Mouse (Mus musculus) cerebellum, adult 2 months (tissue): ENCODE measurements at regions not wholly inside any gene's neighbourhood (a gene's known extent, or its start where the extent isn't known, plus 50 kb on each side); places are given as distances from the start of the nearest gene placed in this dataset.

Experiments used
- CTCF ChIP-seq: fragments of 200-500 bp; IDR thresholded peaks from 2 replicates; pipeline ENCODE4 v1.5.1; 2011; ENCODE audit warnings: low read depth, mild to moderate bottlenecking, control low read depth, low read length, moderate library complexity, borderline replicate concordance; ENCODE audit not compliant: insufficient read depth
- POLR2A ChIP-seq: fragments of 200-500 bp; IDR thresholded peaks from 2 replicates; pipeline ENCODE4 v1.6.1; 2011; ENCODE audit warnings: low read length, control low read depth, borderline replicate concordance; ENCODE audit not compliant: insufficient read depth

DNA sequence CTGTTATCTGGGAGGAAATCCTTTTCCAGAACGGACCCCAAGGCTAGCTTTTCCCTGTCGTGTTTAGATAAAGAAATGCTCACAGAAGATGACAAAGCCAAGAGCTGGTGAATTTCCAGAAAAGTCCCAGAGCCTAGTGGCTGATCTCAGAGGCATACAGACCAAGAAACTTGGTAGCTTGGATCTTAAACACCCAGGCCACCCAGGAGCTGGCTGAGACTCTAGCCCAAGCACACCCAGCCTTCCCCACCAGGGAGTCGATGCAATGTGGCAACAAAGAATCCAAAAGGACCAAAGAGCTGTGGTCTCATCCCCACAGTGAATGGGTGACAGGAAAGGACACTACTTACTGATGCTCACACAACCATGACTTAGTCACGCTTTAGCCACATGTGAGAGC, 513.8 kb downstream of the Dok5 start:
- TF ChIP-seq CTCF (no peak), POLR2A (no peak)
